Mouse (Mus musculus): ENCODE measurements at regions not wholly inside any gene's neighbourhood (a gene's known extent, or its start where the extent isn't known, plus 50 kb on each side); places are given as distances from the start of the nearest gene placed in this dataset.

GRCm38 (mm10) chr8:26226612-26227528 lies 107.5 kb downstream of the Gm45692 start:
- no peak for DNase-seq

DNA sequence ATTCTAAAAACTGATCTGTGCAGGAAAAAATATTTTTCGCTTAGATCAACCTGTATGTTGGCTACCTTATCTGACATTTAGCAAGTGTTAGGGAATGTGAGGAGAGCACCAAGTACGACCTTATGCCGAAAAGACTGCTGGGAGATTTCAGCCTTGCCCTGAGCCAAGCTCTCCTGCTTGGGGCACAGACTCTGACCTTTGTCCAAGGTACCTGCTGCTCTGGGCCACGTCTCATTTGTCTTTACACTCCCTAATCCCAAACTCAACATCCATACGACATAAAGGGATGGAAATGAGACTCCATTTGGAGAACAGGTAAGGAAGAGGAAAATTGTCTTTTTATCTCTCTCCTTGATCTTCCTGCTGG lies 108.2 kb downstream of the Gm45692 start:
- DNase-seq: no peak

DNA sequence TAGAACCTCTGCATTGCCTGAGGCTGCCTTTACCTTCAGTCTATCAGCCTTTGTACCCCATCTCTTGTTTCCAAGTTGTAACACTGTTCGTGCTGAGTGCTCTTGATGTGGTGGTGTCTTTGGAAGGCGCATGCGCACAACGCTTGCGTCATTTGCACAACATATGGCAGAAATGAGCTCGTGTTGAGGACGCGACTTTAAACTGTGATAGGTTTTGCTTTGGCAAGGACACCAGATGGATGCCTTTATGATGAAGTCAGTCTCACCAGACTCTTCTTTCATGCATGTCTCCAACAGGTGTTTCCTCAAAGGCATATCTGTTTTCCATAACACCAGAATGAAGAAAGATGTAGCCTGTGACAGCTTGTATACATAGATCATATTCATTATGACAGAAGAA lies 110.2 kb downstream of the Gm45692 start:
- DNase-seq: no peak

GRCm38 (mm10) chr8:26239075-26239474 lies 119.7 kb downstream of the Gm45692 start:
- DNase-seq: no peak

DNA sequence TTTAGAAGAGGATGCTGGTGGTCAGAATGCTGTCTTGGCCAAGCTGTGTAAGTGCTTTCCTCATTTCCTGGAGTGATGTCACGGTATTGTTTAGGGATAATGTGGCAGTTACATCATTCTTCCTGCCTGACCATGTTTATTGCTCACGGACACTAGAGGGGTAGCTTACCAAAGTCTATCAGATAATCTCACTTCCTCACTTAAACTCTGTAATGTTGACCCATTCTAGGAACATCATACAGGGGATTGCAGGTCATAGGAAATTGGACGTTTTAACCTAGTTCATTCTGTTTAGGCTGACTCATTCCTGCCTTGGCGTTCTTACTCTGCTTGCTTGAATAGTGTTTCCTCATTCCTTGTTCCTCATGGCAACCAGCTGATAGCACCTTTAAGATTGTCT lies 120.3 kb downstream of the Gm45692 start:
- DNase-seq: no peak

DNA sequence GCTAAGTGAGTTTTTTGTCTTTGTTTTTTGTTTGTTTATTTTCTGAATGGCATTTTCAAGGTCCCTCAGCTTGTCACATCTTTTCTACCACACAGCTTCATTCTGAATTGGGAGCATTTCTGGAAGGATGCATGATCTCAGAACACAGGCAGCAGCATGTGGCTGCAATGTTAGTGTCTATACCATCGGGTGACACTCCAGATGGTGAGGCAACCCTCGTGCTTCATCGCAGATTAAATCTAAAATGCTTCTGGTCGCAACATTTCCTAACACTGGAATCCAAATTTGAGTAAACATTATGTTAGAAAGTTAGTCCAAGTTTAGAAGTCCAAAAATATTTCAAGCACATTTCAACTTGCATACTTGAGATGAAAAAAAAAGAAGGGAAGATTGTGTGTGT lies 124.4 kb downstream of the Gm45692 start:
- DNase-seq: no peak

GRCm38 (mm10) chr8:26244308-26244707 lies 125.0 kb downstream of the Gm45692 start:
- DNase-seq: no peak

- DNase-seq: no peak
Measured at GRCm38 (mm10) chr8:26255191-26255669, 135.9 kb downstream of the Gm45692 start.

DNA sequence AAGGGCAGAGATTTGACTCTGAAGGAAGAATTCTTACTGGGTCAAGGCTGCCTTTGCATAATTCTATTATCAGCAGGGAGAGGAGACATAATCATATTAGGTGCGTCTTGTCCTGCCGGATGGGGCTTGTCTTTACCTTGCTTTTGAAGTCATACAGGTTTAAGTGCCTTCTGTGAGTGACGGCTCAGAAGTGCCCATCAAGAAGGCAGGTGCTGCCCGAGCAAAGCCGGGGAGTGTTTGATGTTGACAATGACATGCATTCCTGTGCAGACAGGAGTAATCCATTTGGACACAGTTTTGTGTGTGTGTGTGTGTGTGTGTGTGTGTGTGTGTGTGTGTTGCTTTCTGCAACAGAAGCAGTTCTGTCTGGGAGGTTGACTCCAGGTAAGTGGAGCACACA lies 141.0 kb downstream of the Gm45692 start:
- no peak for DNase-seq

- no peak for DNase-seq
Measured at GRCm38 (mm10) chr8:26262536-26262935, 143.2 kb downstream of the Gm45692 start.

GRCm38 (mm10) chr8:26264869-26265321 lies 145.6 kb downstream of the Gm45692 start:
- no peak for DNase-seq

DNA sequence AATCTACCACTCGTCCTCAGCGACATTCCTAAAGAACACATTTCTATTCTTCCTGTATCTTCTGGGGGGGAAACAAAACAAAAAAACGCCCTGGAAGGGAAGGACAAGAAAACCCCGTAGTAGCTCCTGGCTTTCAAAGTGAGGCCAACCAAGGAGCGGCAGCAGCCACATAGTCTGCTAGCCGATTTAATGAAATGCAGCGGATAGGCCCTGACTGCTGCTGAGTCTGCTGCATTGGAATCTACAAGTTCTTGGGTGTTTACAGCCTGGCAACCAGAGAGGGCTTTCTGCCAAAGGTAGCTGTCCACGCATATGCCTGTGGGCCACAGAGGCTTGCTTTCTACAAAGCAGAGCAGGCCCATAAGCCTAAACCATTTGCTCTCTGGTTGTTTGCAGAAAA lies 146.0 kb downstream of the Gm45692 start:
- no peak for DNase-seq

DNA sequence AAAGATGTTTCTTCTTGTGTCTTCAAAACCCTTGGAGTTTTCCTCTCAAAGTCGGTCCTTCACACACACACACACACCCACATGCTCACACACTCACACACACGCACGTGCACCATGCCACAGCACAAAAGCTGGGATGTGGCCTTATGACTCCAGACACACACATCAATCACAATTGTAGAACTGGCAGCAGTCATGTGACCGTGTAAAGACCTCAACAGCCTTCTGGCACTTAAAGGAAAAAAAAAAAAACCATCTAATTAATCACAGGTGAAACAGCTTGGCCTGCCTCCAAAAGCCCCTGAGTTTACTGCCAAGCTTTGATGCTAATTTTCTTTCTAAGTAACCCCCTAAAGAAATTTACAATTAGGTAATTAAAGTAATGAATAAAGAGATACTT lies 147.1 kb downstream of the Gm45692 start:
- no peak for DNase-seq

- DNase-seq: no peak
Measured at GRCm38 (mm10) chr8:26267569-26267968, 148.2 kb downstream of the Gm45692 start.

DNA sequence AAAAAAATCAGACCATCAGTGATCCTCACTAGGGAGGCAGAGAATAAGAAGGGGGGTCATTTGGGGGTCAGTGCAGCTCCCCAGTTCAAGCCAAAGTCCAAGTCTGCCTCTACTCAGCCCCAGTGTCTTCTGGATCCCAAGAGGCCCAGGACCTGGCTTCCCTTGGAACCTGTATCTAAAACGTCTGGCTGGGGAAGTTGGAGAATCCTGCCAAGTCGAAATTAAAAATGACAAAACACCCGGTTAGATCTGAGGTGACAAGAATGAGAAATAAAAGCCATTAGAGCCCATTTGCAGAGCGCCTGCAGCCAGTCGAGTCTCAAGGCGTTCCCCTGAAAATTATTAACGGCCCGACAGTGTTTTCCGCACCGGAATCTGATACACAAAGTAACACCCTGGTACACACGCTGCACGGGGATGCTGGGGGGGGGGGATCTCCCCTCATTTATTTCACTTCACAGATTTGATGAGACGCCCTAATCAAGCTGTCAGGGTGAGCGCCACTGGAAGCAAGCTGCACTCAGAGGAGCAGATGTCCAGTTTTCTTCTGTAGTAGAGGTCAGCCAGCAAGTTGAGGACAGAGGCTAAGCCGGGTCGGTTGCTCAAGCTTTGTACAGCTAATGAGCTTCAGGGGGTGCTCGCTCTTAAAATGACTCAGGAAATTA lies 149.5 kb downstream of the Gm45692 start:
- no peak for DNase-seq

DNA sequence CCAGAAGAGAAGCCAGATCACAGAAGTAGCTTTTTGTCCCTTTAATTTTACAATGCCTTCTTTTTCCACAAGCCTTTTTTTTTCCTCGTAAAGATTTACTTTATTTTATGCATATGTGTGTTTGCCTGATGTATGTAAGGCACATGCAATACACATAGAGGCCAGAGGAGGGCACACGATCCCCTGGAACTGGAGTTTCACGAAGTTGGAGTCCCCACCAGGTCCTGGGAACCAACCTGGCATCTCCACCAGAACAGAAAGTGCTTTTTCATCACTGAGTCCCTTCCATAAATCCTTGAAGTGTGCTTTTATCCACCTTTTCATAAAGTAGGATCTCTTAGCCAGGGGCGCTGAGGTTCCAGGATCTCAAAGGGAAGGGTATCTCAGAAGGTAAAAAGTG lies 152.8 kb downstream of the Gm45692 start:
- DNase-seq: no peak

DNA sequence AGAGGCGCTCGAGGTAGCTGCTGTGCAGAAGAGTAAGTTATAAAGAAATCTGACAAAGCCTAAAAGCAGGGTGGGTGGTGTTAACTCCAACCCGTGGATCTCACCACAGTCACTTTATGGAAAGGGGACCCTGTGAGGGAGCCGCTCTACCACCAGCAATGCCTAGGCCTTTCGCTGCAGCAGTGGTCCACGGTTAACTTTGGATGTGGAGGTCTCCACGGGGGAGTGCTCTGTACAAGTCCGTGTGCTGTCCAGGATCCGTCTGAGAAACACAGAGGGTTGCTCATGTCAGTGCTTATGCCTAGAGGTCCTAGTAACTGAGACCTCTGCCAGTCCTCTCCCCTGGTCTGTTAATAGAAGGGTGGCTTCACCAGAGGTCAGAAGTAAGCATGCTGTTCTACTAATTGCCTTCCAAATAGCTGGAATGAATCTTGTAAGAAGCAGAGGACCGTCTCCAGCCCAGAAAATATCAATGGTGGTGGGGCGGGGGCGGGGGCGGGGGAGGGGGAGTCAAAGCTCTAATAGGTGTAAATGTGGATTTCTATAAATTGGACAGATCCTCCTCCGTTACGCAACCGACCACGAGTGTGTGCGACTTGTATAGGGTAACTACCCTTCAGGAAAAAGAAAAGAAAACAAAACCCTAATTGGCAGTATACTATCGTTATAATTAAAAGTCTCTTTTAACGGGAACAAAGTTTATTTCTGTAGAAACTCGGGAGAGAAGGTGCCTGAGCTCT lies 153.5 kb downstream of the Gm45692 start:
- DNase-seq: no peak

DNA sequence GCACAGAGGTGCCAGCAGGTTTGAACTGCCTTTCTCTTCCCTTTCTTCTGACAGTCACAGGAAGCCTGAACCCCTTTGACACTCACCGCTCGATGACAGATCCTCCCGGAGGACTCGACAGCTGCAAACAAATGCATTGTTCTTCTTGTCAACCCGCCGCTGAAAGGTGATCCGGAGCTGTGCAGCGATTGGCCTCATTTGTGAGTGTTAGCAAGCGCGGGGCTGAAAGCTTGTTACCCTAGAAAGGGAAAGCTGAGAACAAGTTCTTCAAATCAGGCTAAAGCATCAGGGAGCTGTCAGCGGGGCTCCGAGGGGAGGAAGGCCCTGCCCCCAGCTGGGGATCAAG lies 154.1 kb downstream of the Gm45692 start:
- DNase-seq: no peak

DNA sequence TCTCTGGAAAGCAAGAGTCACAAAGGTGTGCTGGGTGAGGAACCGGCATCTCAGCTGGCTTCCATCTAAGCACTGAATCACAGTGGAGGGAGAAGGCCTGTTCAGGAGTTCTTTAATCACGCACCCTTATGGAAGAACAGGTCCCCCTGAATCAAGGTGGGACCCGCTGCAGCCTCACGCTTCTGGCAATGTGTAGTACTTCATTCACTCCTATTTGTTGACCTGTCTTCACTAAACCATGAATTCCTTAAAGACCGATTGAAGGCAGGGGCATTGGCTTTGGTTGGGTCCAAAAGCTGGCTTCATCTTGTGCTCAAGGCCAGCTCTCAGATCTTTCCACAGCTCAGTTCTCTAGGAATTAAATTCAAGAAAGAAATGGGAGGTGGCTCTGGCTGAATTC lies 154.5 kb downstream of the Gm45692 start:
- DNase-seq: no peak

DNA sequence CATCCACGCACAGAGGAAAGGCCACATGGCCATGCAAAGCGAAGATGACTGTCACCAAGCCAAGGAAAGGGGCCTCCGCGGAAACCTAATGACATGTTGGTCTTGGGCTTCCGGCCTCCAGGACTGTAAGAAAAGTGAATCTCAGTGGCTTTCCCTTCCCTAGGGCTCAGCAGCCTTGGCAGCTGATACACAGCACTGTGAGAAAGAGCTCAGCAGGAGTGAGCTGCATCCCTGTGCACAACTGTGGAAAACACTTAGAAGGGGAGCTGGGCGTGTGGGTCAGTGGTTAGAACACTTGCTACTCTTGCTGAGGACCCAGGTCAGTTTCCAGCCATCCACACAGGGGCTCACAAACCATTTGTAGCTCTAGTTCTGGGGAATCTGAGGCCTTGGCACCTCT lies 155.1 kb downstream of the Gm45692 start:
- no peak for DNase-seq

DNA sequence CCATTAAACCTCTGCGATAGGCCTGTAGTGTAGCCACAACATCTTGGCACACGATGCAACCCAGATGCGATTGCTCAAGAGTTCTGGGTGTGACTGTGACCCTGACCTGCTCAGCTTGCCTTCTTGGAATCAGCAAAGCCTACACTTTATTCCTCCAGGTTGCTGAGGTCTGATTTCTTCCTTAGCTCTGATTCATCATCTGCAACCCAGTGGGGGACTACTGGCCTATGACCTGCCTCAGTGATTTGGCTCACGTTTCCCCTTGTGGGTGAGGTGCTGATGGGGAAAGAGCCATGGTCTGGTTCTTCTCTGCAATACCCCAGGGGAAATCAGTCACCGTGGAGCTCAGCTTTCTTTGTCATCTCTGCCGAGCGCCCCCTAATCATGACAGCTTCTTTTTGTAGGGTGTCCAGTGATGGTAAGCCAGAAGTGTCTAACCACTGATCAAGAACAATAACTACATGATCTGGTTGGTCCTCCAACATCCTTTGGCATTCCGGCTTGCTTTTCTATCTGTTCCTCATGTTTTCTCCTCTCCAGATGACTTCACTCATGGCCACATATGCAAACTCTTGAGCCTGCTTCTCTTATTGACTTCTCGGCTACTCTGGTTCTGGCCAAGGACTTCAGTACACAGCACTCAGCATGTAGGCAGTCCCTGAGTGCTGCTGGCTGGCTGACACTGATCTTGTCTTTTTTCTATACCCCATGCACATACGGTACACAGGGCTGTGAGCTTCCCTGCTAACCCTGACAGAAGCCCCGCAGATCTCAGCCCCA lies 163.0 kb downstream of the Gm45692 start:
- DNase-seq: no peak

- no peak for DNase-seq
Measured at GRCm38 (mm10) chr8:26283957-26284356, 164.6 kb downstream of the Gm45692 start.

- no peak for DNase-seq
Measured at GRCm38 (mm10) chr8:26287665-26288064, 168.3 kb downstream of the Gm45692 start.
